Mouse (Mus musculus): ENCODE data around the gene Gpr62. TPM values are rescaled to one million over a fixed set of nuclear protein-coding genes. Genes with fewer than 3 reads are reported as not detected.

Gpr62 gene
- polyA plus RNA-seq, 1 experiment from 2014 or later, result 0.04 TPM

DNA sequence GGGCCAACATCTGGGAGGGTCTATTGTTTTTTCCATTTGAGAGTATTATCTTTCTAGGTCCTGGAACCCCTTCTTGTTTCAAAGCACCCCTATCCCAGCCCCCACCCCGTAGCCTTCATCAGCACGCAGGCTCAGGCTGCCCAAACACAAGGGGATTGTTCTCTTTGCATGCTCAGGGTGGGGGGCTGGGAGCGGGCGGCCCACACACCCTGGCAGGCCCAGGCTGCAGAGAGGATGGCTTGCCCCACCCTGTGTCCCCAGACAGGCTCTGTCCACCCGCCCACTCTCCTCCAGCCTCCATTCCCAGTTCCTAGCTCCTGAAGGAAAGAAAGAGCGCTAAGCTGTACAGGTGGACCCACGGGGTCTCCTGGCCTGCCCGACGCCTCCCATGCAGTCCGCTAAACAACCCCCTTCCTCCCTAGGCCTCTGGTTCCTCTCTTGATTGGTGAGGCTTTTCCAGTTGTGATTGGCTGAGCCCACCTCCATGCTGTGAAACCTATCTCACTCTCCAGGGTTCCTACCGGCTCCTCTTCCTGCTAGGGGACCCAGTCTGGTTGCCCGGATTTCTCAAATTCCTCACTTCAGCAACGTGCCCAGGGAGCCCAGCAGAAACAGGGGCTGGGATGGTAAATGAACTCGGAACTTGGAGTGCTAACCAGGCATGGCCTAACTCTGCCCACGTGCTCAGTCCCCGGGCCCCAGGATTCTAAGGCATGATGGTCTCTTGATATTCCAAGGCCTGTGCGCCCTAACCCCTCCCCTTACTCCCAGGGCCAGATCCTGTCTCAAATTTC lies 10.7 kb downstream of the Gpr62 start:
- Histone ChIP-seq H3K9me3 (replicated peaks; ENCODE audit: control insufficient read depth, low read length) (no peaks in the 10 kb centered on the region), H3K9ac (ENCODE audit: low read depth, low read length) (no peak overlapping the region; the same call in 1 of the 2 replicates), H3K27me3 (ENCODE audit: control insufficient read depth, insufficient read depth, low read depth, low read length) (peaks cover 31% of the 10 kb centered on the region), H3K27ac (ENCODE audit: low read length) (no peak overlapping the region), H3K4me1 (ENCODE audit: control insufficient read depth, low read depth, low read length) (peaks cover 19% of the 10 kb centered on the region), H3K36me3 (ENCODE audit: control insufficient read depth, insufficient read depth) (no peaks in the 10 kb centered on the region), H3K4me2 (ENCODE audit: low read depth, low read length) (peak overlapping the region; percentile 38; the same call in 1 of the 2 replicates), H3K4me3 (ENCODE audit: low read depth, low read length) (peak overlapping the region; percentile 13; the same call in 1 of the 2 replicates)
- WGBS (ENCODE audit: insufficient replicate concordance), result 25% methylated on average over 17 of the region's 17 CpGs
- no peak for ATAC-seq (ENCODE audit: low read depth)

DNA sequence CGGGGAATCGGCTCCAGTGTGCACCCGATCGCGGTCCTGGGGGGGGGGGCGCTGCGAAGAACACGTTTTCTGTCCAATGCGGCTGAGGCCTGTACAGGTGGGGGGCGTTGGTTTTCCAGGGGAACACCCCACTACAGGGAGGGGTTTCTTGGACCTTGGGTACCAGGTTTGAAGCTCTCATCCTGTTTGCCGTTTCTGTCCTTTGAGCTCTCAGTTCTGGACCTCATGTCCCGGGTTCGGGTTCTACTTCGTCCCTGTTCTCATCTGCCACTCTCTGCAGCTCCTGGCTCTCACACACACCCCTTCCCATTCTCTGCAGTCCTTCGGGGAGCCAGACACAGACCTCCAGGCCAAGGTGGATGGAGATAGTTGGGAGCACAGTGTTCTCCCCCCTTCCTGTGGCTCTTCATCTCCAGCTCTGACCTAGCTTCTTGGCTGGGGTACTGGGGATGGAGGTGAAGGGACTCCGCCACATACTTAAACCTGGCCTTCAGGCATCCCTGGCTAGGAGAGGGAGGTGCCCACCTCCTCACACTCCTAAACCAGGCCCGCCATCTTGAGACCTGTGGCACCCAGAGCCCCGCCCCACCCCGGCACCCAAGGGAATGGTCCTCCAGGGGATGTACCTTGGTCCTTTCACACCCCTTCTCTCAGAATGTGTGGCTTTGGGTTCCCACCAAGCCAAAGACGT lies 11.5 kb downstream of the Gpr62 start:
- H3K27me3 ChIP-seq (ENCODE audit: control insufficient read depth, insufficient read depth, low read depth, low read length), result peaks cover 31% of the 10 kb centered on the region
- no peaks in the 10 kb centered on the region for H3K9me3 ChIP-seq (replicated peaks; ENCODE audit: control insufficient read depth, low read length)
- H3K4me3 ChIP-seq (ENCODE audit: low read depth, low read length), result peak overlapping the region; percentile 65
- peak overlapping the region; percentile 47 for H3K9ac ChIP-seq (ENCODE audit: low read depth, low read length)
- peak overlapping the region; percentile 76 for H3K4me2 ChIP-seq (ENCODE audit: low read depth, low read length)
- no peaks in the 10 kb centered on the region for H3K36me3 ChIP-seq (ENCODE audit: control insufficient read depth, insufficient read depth)
- H3K4me1 ChIP-seq (ENCODE audit: control insufficient read depth, low read depth, low read length), result peaks cover 19% of the 10 kb centered on the region
- H3K27ac ChIP-seq (ENCODE audit: low read length), result no peak overlapping the region; the same call in 1 of the 2 replicates
- 8% methylated on average over 19 of the region's 20 CpGs for WGBS (ENCODE audit: insufficient replicate concordance)
- peak; percentile 3; the same call in 1 of the 2 replicates for ATAC-seq (ENCODE audit: low read depth)

DNA sequence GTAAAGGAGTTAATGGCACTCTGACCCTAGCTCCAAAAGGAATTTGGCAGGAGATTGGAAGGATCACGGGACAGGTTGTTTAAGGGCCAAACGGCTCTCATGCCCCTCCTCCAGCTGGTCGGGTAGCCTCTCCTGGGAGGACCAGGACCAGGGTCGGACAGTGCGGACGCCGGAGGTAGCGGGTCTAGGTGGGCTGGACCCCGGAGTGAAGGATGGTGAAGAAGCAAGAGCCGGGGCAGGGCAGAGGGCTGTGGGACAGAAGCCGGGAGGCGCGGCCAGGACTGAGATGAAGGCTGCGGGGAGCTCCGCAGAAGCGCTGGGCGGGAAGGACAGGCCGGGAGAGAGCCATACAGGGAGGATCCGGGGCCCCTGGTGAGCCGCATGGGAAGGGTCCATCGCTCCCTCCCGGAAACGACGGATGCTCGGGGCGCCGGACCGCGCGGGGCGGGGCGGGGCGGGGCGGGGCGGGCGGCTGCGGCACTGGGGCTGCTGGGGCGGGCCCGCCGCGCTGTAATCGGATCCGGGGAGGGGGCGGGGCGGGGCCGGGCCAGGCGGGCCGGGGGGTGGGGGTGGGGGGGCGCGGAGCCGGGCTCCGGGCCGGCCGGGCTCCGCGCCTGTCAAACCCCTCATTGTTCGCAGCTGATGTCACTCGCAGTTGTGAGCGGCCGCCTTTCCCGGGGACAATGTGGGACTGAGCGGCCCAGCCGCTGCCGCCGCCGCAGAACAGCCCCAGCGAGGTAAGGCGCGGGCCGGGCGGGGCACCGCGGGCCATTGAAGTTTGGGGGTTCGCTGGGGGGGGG lies 12.3 kb downstream of the Gpr62 start, which contains the start of gene Pcbp4:
Gene Pcbp4 (plus strand): TSS at position 21 of the 800 bp plus-strand sequence.
- ATAC-seq (ENCODE audit: low read depth), result peak; percentile 73
- H3K27me3 ChIP-seq (ENCODE audit: control insufficient read depth, insufficient read depth, low read depth, low read length), result peaks cover 31% of the 10 kb centered on the region

DNA sequence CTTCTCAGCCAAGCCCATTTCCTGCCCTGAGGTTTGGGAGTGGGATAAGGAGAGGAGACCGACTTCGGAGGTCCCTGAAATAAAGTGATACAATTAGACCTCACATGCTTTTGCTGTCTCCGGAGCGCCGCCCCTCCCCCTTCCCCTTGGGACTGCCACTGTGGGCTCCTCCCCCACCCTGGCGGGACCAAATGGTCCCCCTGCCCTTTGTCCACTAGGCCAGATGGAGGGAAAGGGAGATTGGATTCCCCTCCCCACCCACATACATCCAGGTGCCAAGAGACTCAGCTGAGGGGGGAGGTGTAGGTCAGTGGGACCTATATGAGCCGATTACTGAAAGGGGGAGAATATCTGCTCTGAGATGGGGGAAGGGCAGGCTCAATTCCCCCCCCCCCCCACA lies 12.9 kb downstream of the Gpr62 start:
- Histone ChIP-seq H3K4me3 (ENCODE audit: low read depth, low read length) (peak overlapping the region; percentile 65; the same call in 1 of the 2 replicates), H3K36me3 (ENCODE audit: control insufficient read depth, insufficient read depth) (no peaks in the 10 kb centered on the region), H3K9ac (ENCODE audit: low read depth, low read length) (no peak overlapping the region), H3K4me1 (ENCODE audit: control insufficient read depth, low read depth, low read length) (peaks cover 28% of the 10 kb centered on the region), H3K9me3 (replicated peaks; ENCODE audit: control insufficient read depth, low read length) (no peaks in the 10 kb centered on the region), H3K27ac (ENCODE audit: low read length) (no peak overlapping the region; the same call in 1 of the 2 replicates), H3K4me2 (ENCODE audit: low read depth, low read length) (peak overlapping the region; percentile 76), H3K27me3 (ENCODE audit: control insufficient read depth, insufficient read depth, low read depth, low read length) (peaks cover 31% of the 10 kb centered on the region)
- 28% methylated on average over 7 of the region's 7 CpGs for WGBS (ENCODE audit: insufficient replicate concordance)
- peak; percentile 14; the same call in 1 of the 2 replicates for ATAC-seq (ENCODE audit: low read depth)

More for the DNA sequence above, 12.3 kb downstream of the Gpr62 start, which contains the start of gene Pcbp4:
- no peaks in the 10 kb centered on the region for H3K9me3 ChIP-seq (replicated peaks; ENCODE audit: control insufficient read depth, low read length)
- H3K9ac ChIP-seq (ENCODE audit: low read depth, low read length), result peak within 1 kb of the TSS; percentile 47
- peak within 1 kb of the TSS; percentile 47 for H3K27ac ChIP-seq (ENCODE audit: low read length)
- H3K4me1 ChIP-seq (ENCODE audit: control insufficient read depth, low read depth, low read length), result peaks cover 22% of the 10 kb centered on the region
- WGBS (ENCODE audit: insufficient replicate concordance), result under 1% methylated on average over 53 of the region's 74 CpGs
- peak within 1 kb of the TSS; percentile 65 for H3K4me3 ChIP-seq (ENCODE audit: low read depth, low read length)
- H3K4me2 ChIP-seq (ENCODE audit: low read depth, low read length), result peak within 1 kb of the TSS; percentile 76
- no peaks in the 10 kb centered on the region for H3K36me3 ChIP-seq (ENCODE audit: control insufficient read depth, insufficient read depth)

DNA sequence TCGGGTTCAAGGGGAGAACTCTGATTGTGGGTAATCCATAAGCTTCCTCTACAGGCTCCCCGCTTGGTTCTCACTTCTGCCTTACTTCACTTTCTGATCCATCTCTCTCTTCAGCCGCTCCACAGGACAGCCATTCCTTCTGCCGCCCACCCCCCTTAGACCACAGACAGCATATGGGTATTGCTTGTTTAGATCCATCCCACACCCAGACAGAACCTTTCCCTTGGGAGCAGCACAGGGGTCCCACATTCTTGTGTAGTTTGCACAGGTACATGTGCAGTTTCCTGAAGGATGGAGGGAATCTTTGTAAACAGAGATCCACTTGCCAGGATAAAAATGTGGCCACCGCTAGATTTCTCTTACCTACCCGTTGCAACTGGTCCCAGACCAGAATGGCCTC lies 13.4 kb downstream of the Gpr62 start:
- Histone ChIP-seq H3K4me1 (ENCODE audit: control insufficient read depth, low read depth, low read length) (peaks cover 31% of the 10 kb centered on the region), H3K4me3 (ENCODE audit: low read depth, low read length) (no peak overlapping the region), H3K9me3 (replicated peaks; ENCODE audit: control insufficient read depth, low read length) (no peaks in the 10 kb centered on the region), H3K9ac (ENCODE audit: low read depth, low read length) (no peak overlapping the region), H3K27me3 (ENCODE audit: control insufficient read depth, insufficient read depth, low read depth, low read length) (peaks cover 31% of the 10 kb centered on the region), H3K27ac (ENCODE audit: low read length) (no peak overlapping the region), H3K36me3 (ENCODE audit: control insufficient read depth, insufficient read depth) (no peaks in the 10 kb centered on the region), H3K4me2 (ENCODE audit: low read depth, low read length) (no peak overlapping the region)
- WGBS (ENCODE audit: insufficient replicate concordance), result 50% methylated on average over 6 of the region's 6 CpGs
- ATAC-seq (ENCODE audit: low read depth), result no peak

DNA sequence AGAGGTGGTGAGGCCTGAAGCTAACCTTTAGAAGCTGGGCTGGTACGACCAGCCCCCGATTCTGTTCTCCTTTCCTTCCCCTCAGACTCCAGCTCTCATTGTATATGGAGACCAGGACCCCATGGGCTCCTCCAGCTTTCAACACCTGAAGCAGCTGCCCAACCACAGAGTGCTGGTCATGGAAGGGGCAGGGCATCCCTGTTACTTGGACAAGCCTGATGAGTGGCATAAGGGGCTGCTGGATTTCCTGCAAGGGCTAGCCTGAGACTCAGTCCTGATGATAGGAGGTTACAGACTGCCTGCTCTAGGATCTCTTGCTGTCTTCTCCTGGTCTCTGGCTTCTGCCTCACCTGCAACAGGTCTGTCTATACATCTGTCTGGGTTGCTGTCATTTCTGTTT lies 13.8 kb downstream of the Gpr62 start:
- Histone ChIP-seq H3K4me3 (ENCODE audit: low read depth, low read length) (no peak overlapping the region), H3K4me1 (ENCODE audit: control insufficient read depth, low read depth, low read length) (peaks cover 34% of the 10 kb centered on the region), H3K4me2 (ENCODE audit: low read depth, low read length) (no peak overlapping the region), H3K36me3 (ENCODE audit: control insufficient read depth, insufficient read depth) (no peaks in the 10 kb centered on the region), H3K9me3 (replicated peaks; ENCODE audit: control insufficient read depth, low read length) (no peaks in the 10 kb centered on the region), H3K27me3 (ENCODE audit: control insufficient read depth, insufficient read depth, low read depth, low read length) (peaks cover 31% of the 10 kb centered on the region), H3K27ac (ENCODE audit: low read length) (no peak overlapping the region), H3K9ac (ENCODE audit: low read depth, low read length) (no peak overlapping the region)
- no peak for ATAC-seq (ENCODE audit: low read depth)
- WGBS (ENCODE audit: insufficient replicate concordance), result 34% methylated on average over 2 of the region's 2 CpGs

DNA sequence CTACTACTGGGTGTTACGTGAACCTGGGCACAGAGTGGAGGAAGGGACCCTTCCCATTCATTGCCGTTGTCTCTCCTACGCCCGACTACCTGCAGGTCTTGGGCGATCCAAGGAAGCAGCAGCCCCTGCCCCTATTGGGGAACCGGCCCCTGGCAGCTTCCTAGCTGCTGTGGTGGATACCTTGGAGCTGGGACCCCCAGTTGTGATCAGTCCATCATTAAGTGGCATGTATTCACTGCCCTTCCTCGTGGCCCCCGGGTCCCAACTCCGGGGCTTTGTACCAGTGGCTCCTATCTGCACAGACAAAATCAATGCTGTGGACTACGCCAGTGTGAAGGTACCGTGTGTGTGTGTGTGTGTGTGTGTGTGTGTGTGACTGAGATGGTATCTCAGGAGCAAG lies 14.4 kb downstream of the Gpr62 start:
- no peak overlapping the region for H3K27ac ChIP-seq (ENCODE audit: low read length)
- H3K27me3 ChIP-seq (ENCODE audit: control insufficient read depth, insufficient read depth, low read depth, low read length), result peaks cover 31% of the 10 kb centered on the region
- peaks cover 40% of the 10 kb centered on the region for H3K4me1 ChIP-seq (ENCODE audit: control insufficient read depth, low read depth, low read length)
- no peaks in the 10 kb centered on the region for H3K9me3 ChIP-seq (replicated peaks; ENCODE audit: control insufficient read depth, low read length)
- 69% methylated on average over 11 of the region's 11 CpGs for WGBS (ENCODE audit: insufficient replicate concordance)
- no peak overlapping the region for H3K4me3 ChIP-seq (ENCODE audit: low read depth, low read length)
- no peak for ATAC-seq (ENCODE audit: low read depth)
- 0 out of 2 replicates have a peak overlapping the region, but pooled peaks have one; percentile 6 for H3K4me2 ChIP-seq (ENCODE audit: low read depth, low read length)
- no peaks in the 10 kb centered on the region for H3K36me3 ChIP-seq (ENCODE audit: control insufficient read depth, insufficient read depth)
- H3K9ac ChIP-seq (ENCODE audit: low read depth, low read length), result no peak overlapping the region

DNA sequence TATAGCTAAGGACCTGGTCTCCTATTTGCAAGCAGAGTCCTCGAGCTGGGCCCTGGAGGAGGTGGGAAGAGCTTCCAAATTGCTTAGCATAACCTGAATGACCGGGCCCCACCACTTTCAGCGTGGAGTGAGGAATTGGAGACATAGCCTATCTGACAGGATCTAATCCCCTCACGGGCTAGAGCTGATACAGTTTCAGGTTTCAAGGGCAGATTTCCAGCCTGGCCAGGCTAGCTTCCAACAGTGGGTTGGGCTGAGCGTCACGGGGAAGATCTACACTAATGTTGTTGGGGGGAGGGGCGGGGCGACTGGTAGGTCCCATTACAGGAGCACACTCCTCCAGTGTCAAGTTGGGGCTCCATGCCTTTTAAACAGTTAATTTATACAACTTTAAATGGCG lies 15.1 kb downstream of the Gpr62 start:
- Histone ChIP-seq H3K27me3 (ENCODE audit: control insufficient read depth, insufficient read depth, low read depth, low read length) (peaks cover 31% of the 10 kb centered on the region), H3K27ac (ENCODE audit: low read length) (peak overlapping the region; percentile 35; the same call in 1 of the 2 replicates), H3K4me2 (ENCODE audit: low read depth, low read length) (peak overlapping the region; percentile 57; the same call in 1 of the 2 replicates), H3K4me3 (ENCODE audit: low read depth, low read length) (no peak overlapping the region), H3K36me3 (ENCODE audit: control insufficient read depth, insufficient read depth) (no peaks in the 10 kb centered on the region), H3K9ac (ENCODE audit: low read depth, low read length) (no peak overlapping the region), H3K9me3 (replicated peaks; ENCODE audit: control insufficient read depth, low read length) (no peaks in the 10 kb centered on the region), H3K4me1 (ENCODE audit: control insufficient read depth, low read depth, low read length) (peaks cover 45% of the 10 kb centered on the region)
- no peak for ATAC-seq (ENCODE audit: low read depth)
- WGBS (ENCODE audit: insufficient replicate concordance), result 41% methylated on average over 9 of the region's 9 CpGs
